Mouse (Mus musculus) erythroblast, embryonic 14.5 days (primary cell): ENCODE results near the gene Akap17b.

Source experiments
- GATA1 ChIP-seq: IDR thresholded peaks from 2 replicates; pipeline ENCODE4 v1.6.1; 2012; ENCODE audit warnings: low read length, inconsistent platforms, mixed read lengths
- TAL1 ChIP-seq: IDR thresholded peaks from 3 replicates; pipeline ENCODE4 v1.6.1; 2012; ENCODE audit warnings: low read length, inconsistent platforms, mixed read lengths

- TF ChIP-seq GATA1 (no peak), TAL1 (no peak)
Measured at GRCm38 (mm10) chrX:36604040-36604439, 41.2 kb downstream of the Akap17b start.
